Mouse (Mus musculus): ENCODE results near the gene Krt71.
"Not testable (repeated sequence)": the region's sequence is repeated elsewhere in the genome, so short reads cannot be mapped to it uniquely, and the experiment has no call there.

The Krt71 gene

DNA sequence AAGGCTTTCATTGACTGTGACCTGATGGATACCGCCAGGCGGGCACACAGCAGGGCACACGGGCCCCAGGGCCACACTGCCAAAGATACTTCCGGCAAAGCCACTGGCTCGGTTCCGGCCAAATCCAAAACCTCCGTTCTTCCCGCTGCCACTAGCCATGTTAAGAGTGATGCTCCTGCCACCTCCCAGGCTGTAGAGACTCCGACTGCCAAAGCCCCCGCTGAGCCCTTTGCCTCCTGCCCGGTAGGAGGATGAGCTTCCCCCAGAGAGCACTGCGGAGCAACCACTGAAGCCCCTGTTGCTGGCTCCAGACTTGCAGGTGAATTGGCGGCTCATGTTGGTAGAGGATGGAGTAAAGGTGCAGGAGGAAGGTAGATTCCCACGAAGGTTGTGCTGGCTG lies at the start of gene Krt71:
Gene Krt71, minus strand, starts transcription at position 399 of the 400 bp plus-strand sequence.
- no peak for DNase-seq

DNA sequence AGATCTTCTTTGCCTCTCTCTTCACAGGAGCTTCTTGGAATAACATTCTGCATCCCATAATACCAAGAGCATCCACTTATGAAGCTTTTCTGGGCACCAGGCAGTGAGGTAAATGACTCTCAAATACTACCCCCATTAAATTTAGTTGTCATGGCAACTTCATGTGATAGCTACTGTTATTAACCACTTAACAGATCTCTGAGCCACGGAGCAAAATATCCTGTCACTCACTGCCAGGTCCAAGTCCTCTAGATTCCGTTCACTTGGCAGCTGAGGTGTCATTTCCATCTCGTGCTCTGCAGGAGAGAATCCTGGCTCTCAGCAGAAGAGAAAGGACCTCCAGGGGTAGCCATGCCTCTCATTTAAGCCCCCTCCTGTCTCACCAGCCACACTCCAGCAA lies 48.0 kb upstream of the Krt71 start:
- DNase-seq = no peak

DNA sequence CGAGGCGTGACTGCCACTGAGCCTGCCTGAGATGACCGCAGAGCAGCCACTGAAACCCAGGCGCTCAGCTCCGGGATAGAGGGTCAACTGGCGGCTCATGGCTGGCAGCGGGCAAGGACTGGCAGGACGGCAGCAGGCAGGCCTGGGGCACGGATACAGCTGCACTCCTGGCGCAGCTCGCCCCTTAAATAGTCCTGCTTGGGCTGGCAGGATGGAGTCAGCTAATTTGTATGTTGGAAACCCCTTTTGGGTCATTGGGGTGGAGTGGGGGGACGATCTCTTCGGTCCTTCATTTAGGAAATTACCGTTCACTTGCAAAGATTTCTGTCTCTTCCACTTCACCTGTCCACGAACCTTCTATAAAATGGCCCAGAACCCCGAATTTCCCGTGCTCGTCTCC lies 43.5 kb upstream of the Krt71 start, which contains the start of gene Krt72:
Gene Krt72, minus strand, starts transcription at position 101 of the 400 bp plus-strand sequence.
- DNase-seq = no peak

- DNase-seq = no peak
These were observed 30.5 kb upstream of the Krt71 start for GRCm38 (mm10) chr15:101773420-101773819.

DNA sequence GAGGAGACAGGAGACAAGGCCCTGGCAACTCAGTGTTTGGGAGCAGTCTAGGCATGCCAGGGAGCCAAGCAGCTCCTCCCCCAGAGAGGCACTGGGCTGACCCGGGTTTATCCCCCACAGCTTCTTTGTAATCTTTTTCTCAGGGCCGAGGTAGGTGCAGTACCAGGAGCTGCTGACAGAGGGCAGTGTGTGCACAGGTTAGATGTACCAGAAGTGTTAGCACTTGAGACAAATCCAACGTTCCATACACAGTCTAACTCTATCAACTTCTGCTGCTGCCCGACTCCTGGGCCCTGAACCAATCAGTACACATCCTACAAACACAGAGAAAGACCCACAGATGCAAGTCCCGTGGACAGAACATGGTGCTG lies 29.8 kb upstream of the Krt71 start:
- peak; percentile 83 to 93 for DNase-seq

- DNase-seq = peak; percentile 9 to 54
These were observed 29.3 kb upstream of the Krt71 start for GRCm38 (mm10) chr15:101772080-101772710.

- DNase-seq = no peak
These were observed 27.3 kb upstream of the Krt71 start for GRCm38 (mm10) chr15:101770226-101770625.

GRCm38 (mm10) chr15:101737786-101738185 lies 5.1 kb downstream of the Krt71 start:
- DNase-seq = no peak

DNA sequence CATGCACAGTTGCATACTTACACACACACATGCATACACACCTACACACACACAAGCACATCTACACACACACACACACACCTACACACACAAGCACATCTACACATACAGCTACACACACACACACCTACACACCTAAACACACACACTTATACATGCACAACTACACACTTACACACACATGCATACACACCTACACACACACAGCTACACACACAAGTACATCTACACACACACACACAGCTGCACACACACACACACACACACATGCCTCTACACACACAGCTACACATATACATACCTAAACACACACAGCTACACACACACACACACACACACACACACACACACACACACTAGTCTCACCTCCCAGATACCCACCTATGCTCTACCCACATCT lies 12.3 kb downstream of the Krt71 start:
- no peak for DNase-seq

DNA sequence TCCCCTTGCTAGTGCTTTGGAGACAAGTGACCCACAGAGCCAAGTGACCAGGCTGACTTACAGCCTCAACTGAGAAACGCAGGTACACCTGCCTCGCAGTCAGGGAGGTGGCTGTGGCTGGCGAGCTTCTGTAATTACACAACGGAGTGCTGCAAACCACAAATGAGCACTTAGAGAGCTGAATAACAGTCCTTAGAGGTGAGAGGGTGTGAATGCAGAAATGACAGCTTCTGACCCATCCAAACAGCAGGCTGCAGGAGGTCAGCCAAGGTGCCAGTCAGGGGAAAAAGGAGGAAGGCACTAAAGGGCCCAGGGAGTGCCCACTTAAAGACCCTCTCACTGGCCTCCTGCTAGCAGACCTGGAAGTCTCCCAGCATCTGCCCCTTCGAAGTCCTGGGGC lies 18.2 kb downstream of the Krt71 start:
- no peak for DNase-seq

GRCm38 (mm10) chr15:101715831-101716230 lies 27.1 kb downstream of the Krt71 start:
- DNase-seq = no peak

DNA sequence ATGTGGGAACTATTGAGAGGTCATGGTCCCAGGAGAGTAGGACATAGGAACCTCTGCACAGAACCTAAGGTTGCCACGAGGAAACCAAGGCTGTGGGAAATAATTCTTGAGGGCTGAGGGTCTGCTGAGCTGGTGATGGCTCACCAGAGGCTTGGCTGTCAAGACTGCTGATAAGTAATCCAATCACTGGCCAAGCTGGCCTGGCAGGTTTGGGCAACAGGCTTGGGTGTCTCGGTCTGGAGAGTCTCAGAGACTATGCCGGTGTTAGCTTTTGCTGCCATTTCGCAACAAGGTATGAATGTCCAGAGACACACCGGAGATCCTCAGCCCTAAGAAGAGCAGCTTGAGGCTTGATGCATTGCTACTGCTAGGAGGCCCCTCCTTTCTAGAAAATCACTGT lies 28.6 kb downstream of the Krt71 start:
- no peak for DNase-seq

DNA sequence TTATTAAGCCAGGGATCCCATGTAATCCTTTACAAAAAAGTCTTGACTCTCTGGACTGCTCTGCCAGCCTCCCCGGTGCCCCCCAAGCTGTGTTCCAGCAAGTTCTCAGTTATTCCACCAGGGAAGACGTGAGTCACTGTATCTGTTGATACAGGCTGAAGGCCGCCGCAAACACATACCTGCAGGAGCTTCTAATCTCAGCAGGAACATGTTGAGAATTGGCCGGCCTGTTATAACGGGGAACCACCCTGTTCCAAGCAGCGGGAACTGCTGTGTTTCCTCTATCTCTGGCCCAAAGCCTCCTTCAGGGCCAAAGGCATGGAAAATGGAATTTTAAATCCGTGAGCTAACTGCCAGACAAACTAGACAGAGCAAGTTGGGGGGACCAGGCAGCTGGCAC lies 29.2 kb downstream of the Krt71 start:
- no peak for DNase-seq

- no peak for DNase-seq
These were observed 30.2 kb downstream of the Krt71 start, which contains the start of gene Krt5 for GRCm38 (mm10) chr15:101712720-101713119. Krt5 (minus strand) TSS chr15:101712898.

- no peak for DNase-seq
These were observed 34.2 kb downstream of the Krt71 start for GRCm38 (mm10) chr15:101708683-101709082.

- DNase-seq = no peak
These were observed 35.5 kb downstream of the Krt71 start for GRCm38 (mm10) chr15:101707454-101707853.

DNA sequence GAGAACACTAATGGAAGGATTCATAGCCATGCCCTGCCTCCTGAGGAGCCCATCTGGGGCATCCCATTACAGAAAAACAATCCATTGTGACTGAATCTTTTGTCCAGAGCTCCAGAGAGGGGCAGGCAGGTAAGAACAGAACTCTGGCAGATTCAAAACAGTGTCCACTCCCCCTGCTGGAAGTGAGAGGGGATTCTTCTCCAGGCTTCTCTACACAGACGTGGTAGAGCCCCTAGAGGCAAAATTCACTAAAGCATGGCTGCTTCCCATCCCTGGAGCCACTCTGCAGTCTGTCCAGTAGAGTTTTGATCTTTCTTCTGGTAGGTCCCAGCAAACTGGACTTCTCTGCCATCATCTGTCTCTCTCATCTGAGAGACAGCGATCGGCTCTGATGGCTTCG lies 38.8 kb downstream of the Krt71 start:
- DNase-seq = peak; percentile 2 to 13

DNA sequence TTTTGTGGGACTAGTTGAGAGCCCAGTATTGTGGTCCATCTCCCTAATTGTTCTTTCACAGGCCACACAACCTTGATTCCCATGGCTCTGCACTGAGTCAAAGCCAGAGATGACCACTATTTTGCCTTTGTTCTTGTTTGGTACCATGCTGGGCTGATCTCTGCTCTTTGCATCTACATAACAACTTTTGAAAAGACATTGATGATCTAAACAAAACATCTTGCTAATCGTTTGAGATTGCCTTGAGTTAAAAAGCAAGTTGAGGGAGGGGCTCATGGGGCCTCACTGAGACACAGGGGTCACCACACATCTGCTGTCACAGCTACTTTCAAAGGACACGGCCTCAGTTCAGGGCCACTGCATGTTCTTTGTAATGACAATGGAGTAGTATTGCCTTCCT lies 40.5 kb downstream of the Krt71 start:
- DNase-seq = no peak

GRCm38 (mm10) chr15:101699866-101700265 lies 43.0 kb downstream of the Krt71 start:
- no peak for DNase-seq

- no peak for DNase-seq
These were observed 43.7 kb downstream of the Krt71 start for GRCm38 (mm10) chr15:101699192-101699591.

DNA sequence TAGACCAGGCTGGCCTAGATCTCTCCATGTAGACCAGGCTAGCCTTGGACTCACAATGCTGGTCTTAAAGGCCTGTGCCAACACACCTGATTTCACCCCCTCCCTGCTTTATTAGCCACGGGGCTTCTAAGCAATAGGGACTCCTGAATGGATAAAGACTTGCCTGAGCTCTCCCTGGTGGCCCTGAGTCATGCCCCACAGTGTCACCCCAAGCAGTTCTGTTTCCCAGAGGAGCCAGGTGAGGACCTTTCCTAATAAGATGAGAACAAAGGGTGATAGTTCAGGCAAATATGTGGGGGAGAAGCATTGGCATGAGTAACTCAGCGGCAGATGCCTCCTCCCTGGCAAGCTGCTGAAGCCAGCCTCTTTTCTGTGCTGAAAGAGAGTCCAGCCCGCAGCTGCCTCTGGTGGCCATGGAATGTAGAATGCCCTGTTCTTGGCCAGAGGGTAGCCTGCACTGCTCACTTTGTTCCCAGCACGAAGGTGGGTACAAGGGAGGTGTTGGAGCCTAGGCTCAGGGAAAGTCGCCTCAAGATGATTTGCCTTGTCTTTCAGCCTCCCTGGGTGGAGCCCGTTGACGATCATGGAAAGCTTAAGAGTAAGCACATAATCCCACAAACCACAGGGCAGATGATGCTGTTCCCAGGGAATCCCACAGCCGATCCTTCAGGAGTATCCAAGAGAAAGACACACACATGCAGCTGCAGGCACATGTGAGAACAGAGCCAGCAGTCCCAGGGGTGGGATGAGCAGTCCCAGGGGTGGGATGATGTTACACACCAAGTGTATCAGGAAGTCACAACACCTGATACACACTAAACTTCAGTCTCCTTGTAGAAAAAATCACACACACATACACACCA lies 45.4 kb downstream of the Krt71 start:
- DNase-seq = no peak

- no peak for DNase-seq
These were observed 48.7 kb downstream of the Krt71 start, which contains the start of gene Krt6a for GRCm38 (mm10) chr15:101694207-101694606. Krt6a (minus strand) TSS chr15:101694307.

GRCm38 (mm10) chr15:101690460-101690859 lies 52.4 kb downstream of the Krt71 start:
- DNase-seq = not testable (repeated sequence)

- DNase-seq = no peak
These were observed 54.7 kb downstream of the Krt71 start for GRCm38 (mm10) chr15:101688161-101688560.
